Mouse (Mus musculus) heart, postnatal 14 days (tissue): ENCODE results near the gene Smim22. TPM values are rescaled to one million over a fixed set of nuclear protein-coding genes. Genes with fewer than 3 reads are reported as not detected.

Source experiments
- total RNA-seq, 2 experiments: library from RNA; stranded (reverse); gene quantifications; 2 replicates each; pipeline ENCODE4 v1.2.3; 2021

The Smim22 gene
- total RNA-seq, 2 experiments from 2014 or later = not detected

Other genes starting within 250 kb of the Smim22 start
- 10 to 100 TPM; 78.8 to 81.3 TPM for gene Cdip1, start 217.0 kb upstream of the Smim22 start, total RNA-seq
- under 1 TPM in 1 of 2 experiments, not detected in 1; 0.14 TPM for gene 4930562C15Rik, start 171.9 kb upstream of the Smim22 start, total RNA-seq
- gene Ubald1, start 127.0 kb upstream of the Smim22 start, total RNA-seq = 10 to 100 TPM; 21.3 to 23.1 TPM
- gene Mgrn1, start 121.0 kb upstream of the Smim22 start, total RNA-seq = 100 to 1,000 TPM; 151 to 161 TPM
- 10 to 100 TPM; 31.4 to 32.3 TPM for gene Nudt16l1, start 68.5 kb upstream of the Smim22 start, total RNA-seq
- 10 to 100 TPM; 15.3 to 16.3 TPM for gene Anks3, start 43.1 kb upstream of the Smim22 start, total RNA-seq
- gene Sept12, start 9.4 kb upstream of the Smim22 start, total RNA-seq = not detected
- gene Rogdi, start 6.3 kb downstream of the Smim22 start, total RNA-seq = 10 to 100 TPM; 22.8 to 24.8 TPM
- gene Glyr1, start 42.6 kb downstream of the Smim22 start, total RNA-seq = 10 to 100 TPM; 50.9 to 51.0 TPM
- 10 to 100 TPM; 32.9 to 34.6 TPM for gene Ubn1, start 42.8 kb downstream of the Smim22 start, total RNA-seq
- 1 to 10 TPM; 3.3 to 3.9 TPM for gene Ppl, start 125.1 kb downstream of the Smim22 start, total RNA-seq
- under 1 TPM; 0.36 to 0.41 TPM for gene Sec14l5, start 139.8 kb downstream of the Smim22 start, total RNA-seq
- gene Nagpa, start 196.7 kb downstream of the Smim22 start, total RNA-seq = 10 to 100 TPM in 1 of 2 experiments, 1 to 10 TPM in 1; 8.8 to 10.4 TPM
- 10 to 100 TPM; 29.1 to 31.6 TPM for gene AU021092, start 215.0 kb downstream of the Smim22 start, total RNA-seq
- 10 to 100 TPM; 14.8 to 15.3 TPM for gene Alg1, start 226.3 kb downstream of the Smim22 start, total RNA-seq
- gene Eef2kmt, start 248.7 kb downstream of the Smim22 start, total RNA-seq = 1 to 10 TPM; 9.2 to 9.3 TPM